Mouse (Mus musculus) cerebellum, postnatal 36 days (tissue): Measurements from ENCODE around the gene Fbxo48.

ENCODE experiments used
- DNase-seq, 2 experiments: peaks; one replicate each; pipeline ENCODE4 v3.0.0; 2021 to 2022; ENCODE audit warnings: mixed read lengths in 2 of 2

Gene Fbxo48

GRCm38 (mm10) chr11:16972027-16972426 lies 20.9 kb downstream of the Fbxo48 start:
- DNase-seq, result no peak

- DNase-seq, result no peak
Measured at GRCm38 (mm10) chr11:16973086-16973485, 21.9 kb downstream of the Fbxo48 start.

DNA sequence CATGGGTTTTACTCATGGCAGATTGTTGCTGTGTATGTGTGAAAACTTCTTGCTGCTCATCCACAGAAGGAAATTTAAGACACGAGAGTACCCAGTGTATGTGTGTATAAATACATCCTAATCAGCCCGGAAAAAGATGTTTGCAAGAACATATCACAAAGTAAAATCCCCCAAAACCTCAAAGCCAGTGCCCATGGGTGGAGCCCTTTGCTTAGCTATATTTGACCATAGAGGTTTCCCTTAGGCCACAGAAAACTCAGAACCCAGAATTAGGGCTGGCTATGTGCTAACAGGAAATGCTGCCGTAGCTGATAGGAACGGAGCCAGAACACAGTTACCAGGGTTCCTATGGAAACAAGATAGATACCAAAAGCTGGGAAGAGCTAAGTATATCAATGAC lies 25.8 kb downstream of the Fbxo48 start:
- DNase-seq, result no peak

DNA sequence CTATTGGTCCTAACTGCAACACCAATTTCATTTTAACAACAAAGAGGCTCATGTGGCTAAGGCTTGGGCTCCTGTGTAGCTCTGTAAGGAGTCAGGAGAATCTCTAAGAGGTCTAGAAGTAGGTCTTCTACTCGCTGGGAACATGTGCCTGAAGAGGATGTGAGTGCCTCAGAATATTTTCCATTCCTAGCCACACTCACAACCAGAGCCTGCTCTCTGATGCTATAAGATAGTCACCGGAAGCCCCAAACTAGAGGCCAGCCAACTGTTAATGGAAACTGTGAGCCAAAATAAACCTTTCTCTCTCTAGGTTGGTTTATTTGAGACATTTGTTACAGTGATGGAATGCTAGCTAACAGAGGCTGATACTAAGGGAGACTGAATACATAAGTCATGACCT lies 26.4 kb downstream of the Fbxo48 start:
- no peak for DNase-seq

- DNase-seq, result no peak
Measured at GRCm38 (mm10) chr11:16978161-16978707, 27.1 kb downstream of the Fbxo48 start.

DNA sequence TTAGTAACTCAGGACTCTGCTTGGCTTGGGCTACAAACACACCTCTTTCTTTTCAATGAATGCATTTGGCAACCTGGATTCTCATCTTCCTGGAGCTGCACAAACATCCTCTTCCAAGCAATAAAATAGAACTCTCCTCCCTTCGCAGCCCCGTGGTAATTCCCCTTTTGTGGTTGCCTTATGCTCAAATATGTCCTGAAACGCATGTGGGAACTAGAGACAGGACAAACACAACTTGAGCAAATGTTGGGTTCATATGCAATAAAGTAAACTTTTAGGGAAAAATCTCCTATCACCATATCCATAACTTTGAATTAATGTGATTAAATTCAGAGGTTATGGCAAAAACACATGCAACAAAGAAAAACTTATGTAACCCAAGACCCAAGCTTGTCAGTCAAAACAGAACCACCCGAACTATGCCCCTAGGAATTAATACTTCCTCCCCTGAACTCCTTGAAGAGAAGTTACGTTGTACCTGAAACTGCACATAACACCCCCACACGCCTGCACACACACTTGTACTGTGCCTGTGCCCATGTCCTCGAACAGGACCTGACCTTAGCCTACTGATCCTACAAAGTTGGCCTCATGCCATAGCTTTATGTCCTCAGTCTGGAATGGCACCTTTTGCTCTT lies 35.5 kb downstream of the Fbxo48 start:
- no peak for DNase-seq

DNA sequence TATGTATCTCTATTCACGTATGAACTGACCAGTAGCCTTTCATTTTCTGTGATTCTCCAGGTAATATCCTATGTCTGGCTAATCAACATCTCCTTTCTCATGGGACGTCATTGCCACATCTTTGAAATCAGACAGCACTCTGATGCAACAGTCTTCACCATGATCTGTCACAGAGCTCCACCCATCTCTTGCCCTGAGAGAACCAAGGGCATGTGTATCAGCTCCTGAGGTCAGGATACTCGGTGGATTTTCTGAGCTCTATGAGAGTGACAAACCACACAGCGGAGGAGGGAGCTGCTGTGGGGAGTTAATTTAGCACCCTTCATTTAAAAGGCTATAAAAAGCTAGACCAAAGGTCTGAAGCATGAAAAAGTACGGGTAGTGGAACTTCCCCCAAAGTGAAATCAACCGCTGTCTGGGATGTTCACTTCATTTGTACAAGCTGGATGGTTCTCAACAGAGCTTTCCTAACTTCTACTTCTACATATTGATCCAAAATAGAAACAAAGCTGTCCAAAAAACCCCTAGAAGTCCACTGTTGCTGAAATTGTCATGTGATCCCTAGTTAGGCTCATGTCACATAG lies 36.7 kb downstream of the Fbxo48 start:
- DNase-seq, result no peak

DNA sequence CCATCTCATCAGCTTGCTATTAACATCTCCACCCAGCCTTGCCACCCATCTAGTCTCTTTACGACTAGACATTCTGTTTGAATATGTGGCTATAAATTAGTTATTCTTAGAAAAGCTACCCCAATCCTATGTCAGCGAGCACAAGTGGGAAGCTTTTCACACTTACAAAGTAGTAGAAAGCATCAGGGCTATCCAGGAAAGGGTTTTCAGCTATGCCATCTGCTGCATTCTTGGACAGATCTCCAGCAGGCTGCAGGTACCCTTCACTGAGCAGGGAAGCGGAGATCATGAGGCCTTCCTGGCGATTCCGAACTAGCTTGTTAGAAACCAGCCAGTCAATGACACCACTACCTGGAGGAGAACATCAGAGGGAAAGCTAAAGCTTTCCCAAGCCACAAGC lies 38.7 kb downstream of the Fbxo48 start:
- no peak for DNase-seq

DNA sequence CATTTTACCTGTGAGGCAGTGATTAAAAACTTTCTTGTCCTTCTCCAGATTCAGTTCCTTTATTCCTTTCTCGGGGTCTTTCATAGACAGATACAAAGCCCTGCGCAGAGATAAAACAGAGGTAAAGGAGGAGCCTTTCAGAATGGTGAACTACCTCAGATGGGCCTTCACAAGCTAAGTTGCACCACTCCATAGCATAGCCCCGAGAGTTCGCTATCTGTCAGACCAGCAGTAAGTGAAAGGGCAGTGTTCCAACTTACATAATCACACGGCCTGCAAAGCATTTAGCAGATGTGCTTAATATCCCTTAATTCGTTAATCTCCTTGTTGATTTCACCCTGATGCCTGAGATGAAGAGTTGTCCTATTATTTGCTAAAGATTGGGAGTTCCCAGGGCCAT lies 41.7 kb downstream of the Fbxo48 start:
- no peak for DNase-seq

DNA sequence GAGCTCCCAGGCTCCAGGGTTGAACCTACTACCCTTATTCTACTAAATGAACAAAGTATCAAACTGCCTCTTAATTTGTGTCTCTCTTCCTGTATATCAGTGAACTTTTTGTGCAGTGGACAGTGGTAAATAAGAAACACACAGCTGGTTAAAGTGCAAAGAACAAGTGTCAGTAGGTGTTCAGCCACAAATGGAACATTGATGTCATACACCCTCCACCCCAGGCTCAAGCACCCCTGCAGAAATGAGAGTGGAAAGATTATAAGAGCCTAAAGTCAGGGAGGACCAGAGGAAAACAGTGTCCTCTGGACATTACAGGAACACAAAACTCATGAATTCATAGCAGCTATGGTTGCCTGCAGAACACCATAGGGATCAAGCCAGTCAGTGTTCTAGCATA lies 45.6 kb downstream of the Fbxo48 start:
- DNase-seq, result no peak

GRCm38 (mm10) chr11:16997465-16997864 lies 46.3 kb downstream of the Fbxo48 start:
- DNase-seq, result no peak

- no peak for DNase-seq
Measured at GRCm38 (mm10) chr11:16999387-16999786, 48.2 kb downstream of the Fbxo48 start.

GRCm38 (mm10) chr11:16999933-17000332 lies 48.8 kb downstream of the Fbxo48 start:
- no peak for DNase-seq

- DNase-seq, result no peak
Measured at GRCm38 (mm10) chr11:17000353-17001334, 49.5 kb downstream of the Fbxo48 start.

GRCm38 (mm10) chr11:17002739-17003373 lies 51.7 kb downstream of the Fbxo48 start:
- no peak for DNase-seq

DNA sequence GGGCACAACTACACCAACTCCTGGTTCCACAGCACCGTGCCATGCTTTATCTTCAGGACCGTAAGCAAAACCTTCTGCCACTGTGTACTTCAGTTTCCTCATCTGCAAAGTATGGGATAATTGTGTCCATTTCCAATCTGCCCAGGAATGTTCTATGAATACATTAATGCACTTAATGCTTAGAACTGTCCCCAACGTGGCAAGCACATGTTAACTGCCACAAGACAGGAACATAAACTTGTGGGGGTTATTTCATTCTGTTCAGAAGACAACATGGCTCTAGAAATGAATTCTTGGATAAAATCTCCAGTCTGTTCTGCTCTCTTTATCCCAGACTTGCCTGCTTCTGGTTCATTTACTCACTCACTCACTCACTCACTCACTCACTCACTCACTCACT lies 52.6 kb downstream of the Fbxo48 start:
- no peak for DNase-seq
